Mouse (Mus musculus) limb, embryonic 11.5 days (tissue): ENCODE measurements around the gene Ift43. TPM values are rescaled to one million over a fixed set of nuclear protein-coding genes. Genes with fewer than 3 reads are reported as not detected.

Source experiments
- ATAC-seq: fragments of 200-750 bp; cut with Nextera tagmentation; 2 replicates; pipeline ENCODE4 v1.8.0; 2017; ENCODE audit warnings: low read depth; ENCODE audit not compliant: insufficient number of reproducible peaks, low FRiP score, low TSS enrichment
- DNase-seq: peaks from one replicate; pipeline ENCODE4 v3.0.0-alpha.2; 2015; ENCODE audit warnings: low spot score
- H3K27ac ChIP-seq: fragments of 300-500 bp; sonication (generic); replicated peaks from 2 replicates; pipeline ENCODE4 v1.5.1; 2014; ENCODE audit warnings: low read depth, mild to moderate bottlenecking, low read length
- H3K27me3 ChIP-seq: fragments of 300-500 bp; sonication (generic); 2 replicates; pipeline ENCODE4 v1.6.1; 2014; ENCODE audit warnings: mild to moderate bottlenecking, low read length, mixed read lengths; ENCODE audit not compliant: control insufficient read depth, insufficient read depth
- H3K36me3 ChIP-seq: fragments of 300-500 bp; sonication (generic); 2 replicates; pipeline ENCODE4 v1.6.1; 2014; ENCODE audit warnings: mild to moderate bottlenecking, low read length, moderate library complexity, mixed read lengths; ENCODE audit not compliant: control insufficient read depth, insufficient read depth
- H3K4me1 ChIP-seq: fragments of 300-500 bp; sonication (generic); 2 replicates; pipeline ENCODE4 v1.6.1; 2014; ENCODE audit warnings: low read length, mixed read lengths; ENCODE audit not compliant: control insufficient read depth, insufficient read depth
- H3K4me2 ChIP-seq: fragments of 300-500 bp; sonication (generic); 2 replicates; pipeline ENCODE4 v1.6.1; 2014; ENCODE audit warnings: low read depth, mild to moderate bottlenecking, moderate library complexity; ENCODE audit not compliant: severe bottlenecking
- H3K4me3 ChIP-seq: fragments of 300-500 bp; sonication (generic); 2 replicates; pipeline ENCODE4 v1.5.1; 2014; ENCODE audit warnings: low read depth, low read length
- H3K9ac ChIP-seq: fragments of 300-500 bp; sonication (generic); 2 replicates; pipeline ENCODE4 v1.6.1; 2014; ENCODE audit warnings: mild to moderate bottlenecking, low read length
- H3K9me3 ChIP-seq: fragments of 300-500 bp; sonication (generic); 2 replicates; pipeline ENCODE4 v1.6.1; 2016; ENCODE audit warnings: low read length; ENCODE audit not compliant: control insufficient read depth
- WGBS: fragments of 180-500 bp; shearing (Covaris S2); extraction: QIAGEN DNeasy Blood & Tissue Kit; methylation state at CpG from one replicate; pipeline ENCODE4 v1.1.7; 2014; 5-methylcytosine and 5-hydroxymethylcytosine counted together
- polyA plus RNA-seq: library from polyadenylated mRNA; unstranded; fragments of >200 nt; fragmentation: Nextera tagmentation; extraction: Ambion mirVana; gene quantifications from 2 replicates; pipeline ENCODE4 v1.2.1, GENCODE M21; 2014

Ift43 gene
- polyA plus RNA-seq, 1 experiment from 2014 or later = 81.3 TPM

- no peaks in the 10 kb centered on the region for H3K36me3 ChIP-seq
- WGBS = 91% methylated on average over 3 of the region's 3 CpGs
- no peak overlapping the region for H3K9ac ChIP-seq
- H3K9me3 ChIP-seq = no peaks in the 10 kb centered on the region
- no peaks in the 10 kb centered on the region for H3K4me1 ChIP-seq
- no peak overlapping the region for H3K4me2 ChIP-seq
- DNase-seq (no peak), ATAC-seq (no peak)
- H3K27me3 ChIP-seq = no peaks in the 10 kb centered on the region
- no peak overlapping the region for H3K4me3 ChIP-seq
- H3K27ac ChIP-seq = no peak overlapping the region
Measured at GRCm38 (mm10) chr12:86146246-86146645, 63.9 kb downstream of the Ift43 start.

GRCm38 (mm10) chr12:86148271-86148670 is 65.9 kb downstream of the Ift43 start:
- 85% methylated on average over 6 of the region's 6 CpGs for WGBS
- Histone ChIP-seq H3K27ac (no peak overlapping the region), H3K9me3 (no peaks in the 10 kb centered on the region), H3K4me1 (no peaks in the 10 kb centered on the region), H3K36me3 (no peaks in the 10 kb centered on the region), H3K4me3 (no peak overlapping the region), H3K4me2 (no peak overlapping the region), H3K27me3 (no peaks in the 10 kb centered on the region), H3K9ac (no peak overlapping the region)
- no peak for DNase-seq
- no peak for ATAC-seq

- H3K9me3 ChIP-seq = no peaks in the 10 kb centered on the region
- no peaks in the 10 kb centered on the region for H3K4me1 ChIP-seq
- ATAC-seq (no peak), DNase-seq (no peak)
- no peak overlapping the region for H3K4me3 ChIP-seq
- no peak overlapping the region for H3K9ac ChIP-seq
- no peak overlapping the region for H3K27ac ChIP-seq
- H3K27me3 ChIP-seq = no peaks in the 10 kb centered on the region
- no peak overlapping the region for H3K4me2 ChIP-seq
- H3K36me3 ChIP-seq = no peaks in the 10 kb centered on the region
- 86% methylated on average over 6 of the region's 6 CpGs for WGBS
Measured at GRCm38 (mm10) chr12:86149087-86149486, 66.7 kb downstream of the Ift43 start.

- 32% methylated on average over 12 of the region's 12 CpGs for WGBS
- Histone ChIP-seq H3K9ac (no peak overlapping the region), H3K27me3 (no peaks in the 10 kb centered on the region), H3K4me2 (no peak overlapping the region), H3K4me3 (no peak overlapping the region), H3K36me3 (no peaks in the 10 kb centered on the region), H3K9me3 (no peaks in the 10 kb centered on the region), H3K27ac (no peak overlapping the region), H3K4me1 (no peaks in the 10 kb centered on the region; the same call in 1 of the 2 replicates)
- no peak for DNase-seq
- no peak for ATAC-seq
Measured at GRCm38 (mm10) chr12:86151941-86152340, 69.6 kb downstream of the Ift43 start.

GRCm38 (mm10) chr12:86153213-86153957 is 71.0 kb downstream of the Ift43 start:
- no peaks in the 10 kb centered on the region for H3K9me3 ChIP-seq
- peaks cover 10% of the 10 kb centered on the region for H3K4me1 ChIP-seq
- no peak overlapping the region for H3K4me2 ChIP-seq
- no peak overlapping the region for H3K4me3 ChIP-seq
- WGBS = 75% methylated on average over 12 of the region's 12 CpGs
- H3K36me3 ChIP-seq = no peaks in the 10 kb centered on the region
- DNase-seq = peak; percentile 28
- no peak for ATAC-seq
- H3K27ac ChIP-seq = no peak overlapping the region
- H3K9ac ChIP-seq = no peak overlapping the region
- H3K27me3 ChIP-seq = no peaks in the 10 kb centered on the region

- H3K27ac ChIP-seq = no peak overlapping the region
Measured at GRCm38 (mm10) chr12:86155176-86155575, 72.8 kb downstream of the Ift43 start.

GRCm38 (mm10) chr12:86157166-86157565 is 74.8 kb downstream of the Ift43 start:
- Histone ChIP-seq H3K4me1 (peaks cover 16% of the 10 kb centered on the region), H3K4me3 (no peak overlapping the region), H3K36me3 (no peaks in the 10 kb centered on the region), H3K4me2 (no peak overlapping the region), H3K9ac (no peak overlapping the region), H3K27me3 (no peaks in the 10 kb centered on the region), H3K27ac (no peak overlapping the region), H3K9me3 (no peaks in the 10 kb centered on the region)
- no peak for ATAC-seq
- WGBS = 92% methylated on average over 8 of the region's 8 CpGs
- no peak for DNase-seq

More at GRCm38 (mm10) chr12:86155176-86155575, 72.8 kb downstream of the Ift43 start:
- no peaks in the 10 kb centered on the region for H3K36me3 ChIP-seq
- H3K4me1 ChIP-seq = peaks cover 16% of the 10 kb centered on the region
- H3K4me3 ChIP-seq = no peak overlapping the region
- H3K27me3 ChIP-seq = no peaks in the 10 kb centered on the region
- 94% methylated on average over 8 of the region's 8 CpGs for WGBS
- no peaks in the 10 kb centered on the region for H3K9me3 ChIP-seq
- no peak overlapping the region for H3K4me2 ChIP-seq
- DNase-seq (no peak), ATAC-seq (no peak)
- H3K9ac ChIP-seq = no peak overlapping the region

GRCm38 (mm10) chr12:86157894-86158444 is 75.6 kb downstream of the Ift43 start:
- no peaks in the 10 kb centered on the region for H3K9me3 ChIP-seq
- no peak overlapping the region for H3K4me3 ChIP-seq
- H3K4me2 ChIP-seq = no peak overlapping the region
- H3K36me3 ChIP-seq = no peaks in the 10 kb centered on the region
- peak; percentile 69 for DNase-seq
- no peak overlapping the region for H3K9ac ChIP-seq
- ATAC-seq = 0 out of 2 replicates have a peak, but pooled peaks have one; percentile 33
- WGBS = 15% methylated on average over 8 of the region's 8 CpGs
- peak overlapping the region; percentile 30; the same call in 1 of the 2 replicates for H3K27ac ChIP-seq
- no peaks in the 10 kb centered on the region for H3K27me3 ChIP-seq
- H3K4me1 ChIP-seq = peaks cover 20% of the 10 kb centered on the region
